ENCODE assay signal across 7 mouse cellular contexts in genomic region chr8:117256292-117256938, GRCm38 (mm10). TPM values are rescaled to one million over a fixed set of nuclear protein-coding genes. Genes with fewer than 3 reads are reported as not detected.
A peak's percentile ranks its signal among the peaks of the same experiment; 100 is the strongest.
DNase-seq lines count a peak whose midpoint lies in the region; ATAC-seq lines count a peak whose summit lies in the region.

No protein-coding gene starts in this region.

- H3K4me2 ChIP-seq in midbrain, embryonic 12.5 days (replicated peaks) = peak overlapping the region; percentile 77

- H3K4me3 ChIP-seq in embryonic facial prominence, embryonic 10.5 days = peak overlapping the region; percentile 94
- peak overlapping the region; percentile 83 for H3K4me3 ChIP-seq in limb, embryonic 10.5 days
- H3K4me3 ChIP-seq in midbrain, embryonic 12.5 days = peak overlapping the region; percentile 75

- peak; percentile 54 for ATAC-seq in granulocyte monocyte progenitor cell, adult 5-6 weeks (replicated peaks; ENCODE audit: poor library complexity, severe bottlenecking)
- peak; percentile 83 for ATAC-seq in midbrain, embryonic 12.5 days (ENCODE audit: low FRiP score, low read depth)

- DNase-seq in adrenal gland, postnatal 14 days = peak; percentile 98
- peak; percentile 93 for DNase-seq in embryonic facial prominence, embryonic 10.5 days (ENCODE audit: low spot score)
- peak; percentile 93 for DNase-seq in kidney, adult 11 months
- DNase-seq in limb, embryonic 10.5 days (ENCODE audit: low spot score) = peak; percentile 93
- peak; percentile 77 for DNase-seq in skeletal muscle tissue, adult 2 months (ENCODE audit: low read depth, low spot score)

- peaks cover 42% of the 10 kb centered on the region for H3K4me1 ChIP-seq in embryonic facial prominence, embryonic 10.5 days
- peaks cover 39% of the 10 kb centered on the region for H3K4me1 ChIP-seq in limb, embryonic 10.5 days
- H3K4me1 ChIP-seq in midbrain, embryonic 12.5 days = peaks cover 31% of the 10 kb centered on the region

- under 1% methylated on average over 92 of the region's 92 CpGs for WGBS in embryonic facial prominence, embryonic 10.5 days
- WGBS in limb, embryonic 10.5 days = 1% methylated on average over 83 of the region's 92 CpGs
- 1% methylated on average over 63 of the region's 92 CpGs for WGBS in midbrain, embryonic 12.5 days

- H3K9ac ChIP-seq in midbrain, embryonic 12.5 days (replicated peaks) = peak overlapping the region; percentile 84

- H3K27me3 ChIP-seq in embryonic facial prominence, embryonic 10.5 days (replicated peaks; ENCODE audit: low read depth, poor library complexity, severe bottlenecking) = no peaks in the 10 kb centered on the region
- no peaks in the 10 kb centered on the region for H3K27me3 ChIP-seq in limb, embryonic 10.5 days (ENCODE audit: low read depth, poor library complexity, severe bottlenecking)
- H3K27me3 ChIP-seq in midbrain, embryonic 12.5 days = no peaks in the 10 kb centered on the region

- H3K36me3 ChIP-seq in embryonic facial prominence, embryonic 10.5 days (replicated peaks) = no peaks in the 10 kb centered on the region
- no peaks in the 10 kb centered on the region for H3K36me3 ChIP-seq in limb, embryonic 10.5 days
- H3K36me3 ChIP-seq in midbrain, embryonic 12.5 days = no peaks in the 10 kb centered on the region

- H3K27ac ChIP-seq in embryonic facial prominence, embryonic 10.5 days (replicated peaks) = peak overlapping the region; percentile 95
- H3K27ac ChIP-seq in limb, embryonic 10.5 days = peak overlapping the region; percentile 97
- peak overlapping the region; percentile 88 for H3K27ac ChIP-seq in midbrain, embryonic 12.5 days (replicated peaks)

- 0 out of 2 replicates have a peak, but pooled peaks cover 4% of the 10 kb centered on the region for H3K9me3 ChIP-seq in embryonic facial prominence, embryonic 10.5 days
- H3K9me3 ChIP-seq in limb, embryonic 10.5 days (replicated peaks) = no peaks in the 10 kb centered on the region
- H3K9me3 ChIP-seq in midbrain, embryonic 12.5 days = no peaks in the 10 kb centered on the region

RNA-seq across cellular contexts. Expression of gene Cmip, which starts 0.4 kb away (rescaled TPM):
- total RNA-seq in adrenal gland, postnatal 14 days (2021) = 94.6 and 96.2 TPM in 2 replicates
- polyA plus RNA-seq in embryonic facial prominence, embryonic 10.5 days (2016; fragmentation: Nextera tagmentation; extraction: Ambion mirVana) = 9.2 and 9.8 TPM in 2 replicates
- total RNA-seq in granulocyte monocyte progenitor cell, adult 5-6 weeks (2014; fragmentation: Nextera tagmentation) = 30.7 and 49.5 TPM in 2 replicates
- 6.0 and 11.8 TPM in 2 replicates for total RNA-seq in granulocyte monocyte progenitor cell, adult 5-6 weeks (2017)
- 7.6 and 8.2 TPM in 2 replicates for polyA plus RNA-seq in limb, embryonic 10.5 days (2016; fragmentation: Nextera tagmentation; extraction: Ambion mirVana)
- polyA plus RNA-seq in midbrain, embryonic 12.5 days (2016; fragmentation: Nextera tagmentation; extraction: Ambion mirVana) = 30.0 and 33.0 TPM in 2 replicates

Comparison
In these comparisons a context has a peak if more than half of its experiments do, and no peak if none do; other contexts are left out.
1. Peak in every context shown above with its lines: DNase-seq, ATAC-seq, H3K4me3 ChIP-seq and H3K27ac ChIP-seq.